Mouse (Mus musculus) liver (tissue): ENCODE measurements at regions not wholly inside any gene's neighbourhood (a gene's known extent, or its start where the extent isn't known, plus 50 kb on each side); places are given as distances from the start of the nearest gene placed in this dataset.

Source experiments
- DNase-seq: peaks from one replicate; pipeline ENCODE4 v3.0.0-alpha.2; 2020; ENCODE audit warnings: mixed read lengths

- no peak for DNase-seq
These were observed 284.4 kb upstream of the Tnp1 start for GRCm38 (mm10) chr1:73299978-73300688.

DNA sequence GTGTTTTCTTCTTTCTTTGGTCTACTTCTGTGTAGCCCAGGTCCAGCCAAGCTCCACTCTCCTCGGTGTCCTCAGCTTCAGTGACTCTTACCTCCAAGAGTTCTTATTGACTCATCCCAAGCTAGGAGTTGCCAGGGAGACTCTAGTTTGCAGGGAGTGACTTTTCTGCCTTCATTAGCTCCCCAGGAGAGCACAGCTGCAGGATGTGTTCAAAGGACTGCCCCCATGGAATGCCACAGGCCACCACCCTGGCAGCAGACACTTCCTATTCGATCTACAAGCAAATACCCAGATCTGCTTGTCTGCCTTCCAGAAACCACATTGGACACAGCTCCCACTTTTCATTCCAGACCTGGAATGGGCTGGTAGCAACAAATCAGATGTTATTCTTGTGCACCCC, 269.6 kb upstream of the Tnp1 start:
- DNase-seq: no peak

DNA sequence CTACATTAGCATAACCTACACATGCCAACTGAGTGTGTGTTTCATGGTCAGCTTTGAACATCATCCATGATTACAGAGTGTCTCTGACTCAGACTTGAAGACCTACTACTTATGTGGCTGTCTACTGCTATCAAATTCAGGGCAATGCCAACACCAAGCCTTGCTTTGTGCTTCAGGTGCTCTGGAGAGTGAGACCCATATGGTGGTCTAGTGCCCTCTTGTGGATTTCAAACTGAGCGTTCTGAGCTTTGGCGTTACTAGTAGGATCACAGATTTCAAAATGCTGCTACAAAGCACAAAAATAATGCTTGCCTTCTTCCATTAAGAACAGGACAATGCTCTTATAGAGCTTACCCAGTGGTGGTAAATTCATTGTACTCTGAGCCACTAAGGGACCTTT, 258.8 kb upstream of the Tnp1 start:
- no peak for DNase-seq

GRCm38 (mm10) chr1:73270787-73271391, 255.2 kb upstream of the Tnp1 start:
- no peak for DNase-seq

DNA sequence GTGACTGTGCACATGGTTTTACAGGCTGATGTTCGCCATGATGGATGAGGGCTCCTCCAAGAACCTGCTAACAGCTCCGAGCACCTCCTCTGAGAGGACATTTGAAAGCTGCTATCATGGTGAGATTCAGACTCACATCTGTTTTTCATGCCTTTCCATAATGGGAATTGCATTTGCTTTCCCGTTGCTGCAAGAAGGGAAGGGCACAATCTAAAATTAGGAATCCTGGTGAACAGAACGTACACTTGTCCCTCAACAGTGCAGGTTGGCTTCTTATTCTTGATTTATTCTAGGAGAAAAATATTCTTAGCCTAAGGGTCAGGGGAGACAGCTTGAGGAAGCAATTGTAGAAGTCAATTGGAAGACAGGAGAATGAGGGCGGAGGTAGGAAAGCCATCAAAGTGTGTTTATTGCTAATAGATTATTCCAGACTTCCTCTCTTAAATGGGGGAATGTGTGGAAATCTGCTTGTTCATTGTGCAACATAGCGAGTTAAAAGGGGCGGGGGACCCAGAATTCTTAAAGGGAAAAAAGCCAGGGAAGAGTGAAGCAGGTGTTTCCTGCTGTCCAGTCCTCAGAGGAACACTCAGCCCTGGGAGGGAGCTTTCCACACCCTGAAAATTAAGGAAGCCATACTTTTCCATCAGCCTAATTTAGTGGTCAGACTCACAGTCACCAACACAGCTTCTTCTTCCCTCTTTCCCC, 253.5 kb upstream of the Tnp1 start:
- no peak for DNase-seq

DNA sequence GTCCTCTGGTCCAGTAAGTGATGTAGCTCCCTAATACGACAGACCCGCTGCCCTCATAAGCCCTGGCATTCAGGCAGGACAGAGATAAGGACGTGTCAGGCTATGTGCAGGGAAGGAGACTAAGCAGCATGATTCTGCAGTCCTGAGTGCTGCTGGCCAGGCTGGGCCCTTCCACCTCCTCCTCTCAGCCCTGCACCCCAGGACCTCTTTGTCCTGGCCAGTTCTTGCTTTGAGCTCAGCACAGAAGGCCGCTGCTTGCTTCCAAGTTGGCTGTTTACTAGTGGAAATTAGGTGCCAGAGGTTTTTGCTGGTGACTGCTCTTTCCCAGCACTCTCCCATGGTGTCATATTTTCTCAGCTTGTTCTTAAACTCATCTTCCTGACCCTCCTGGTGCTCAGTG, 249.3 kb upstream of the Tnp1 start:
- no peak for DNase-seq

GRCm38 (mm10) chr1:73264245-73264644, 248.5 kb upstream of the Tnp1 start:
- DNase-seq: no peak

DNA sequence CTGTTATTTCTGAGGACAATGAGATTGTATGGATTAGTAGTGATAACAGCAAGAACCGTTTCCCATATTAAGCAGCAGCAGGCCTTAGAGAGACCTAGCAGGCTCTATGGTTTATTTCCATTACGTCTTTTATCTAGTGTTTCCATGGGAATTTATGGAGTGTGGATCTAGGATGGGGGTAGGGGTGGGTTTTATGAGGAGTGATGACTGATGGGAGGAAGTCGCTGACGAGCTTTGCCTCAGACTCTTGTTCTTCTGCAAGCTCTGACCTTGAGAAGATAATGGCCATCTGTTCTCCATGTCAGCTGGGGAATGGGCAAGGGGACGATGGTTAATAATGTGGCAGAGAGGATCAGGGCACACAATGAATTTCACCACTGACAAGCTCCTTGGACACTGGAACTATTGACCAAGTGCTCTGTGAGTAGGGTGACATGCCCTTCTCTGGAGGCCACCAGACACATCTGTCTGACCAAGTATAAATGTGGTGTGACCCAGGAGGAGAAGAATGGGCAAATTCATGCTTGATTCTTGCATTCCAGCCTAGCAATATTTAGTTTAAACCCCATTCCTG, 243.9 kb upstream of the Tnp1 start:
- no peak for DNase-seq

GRCm38 (mm10) chr1:73257263-73257662, 241.6 kb upstream of the Tnp1 start:
- no peak for DNase-seq

DNA sequence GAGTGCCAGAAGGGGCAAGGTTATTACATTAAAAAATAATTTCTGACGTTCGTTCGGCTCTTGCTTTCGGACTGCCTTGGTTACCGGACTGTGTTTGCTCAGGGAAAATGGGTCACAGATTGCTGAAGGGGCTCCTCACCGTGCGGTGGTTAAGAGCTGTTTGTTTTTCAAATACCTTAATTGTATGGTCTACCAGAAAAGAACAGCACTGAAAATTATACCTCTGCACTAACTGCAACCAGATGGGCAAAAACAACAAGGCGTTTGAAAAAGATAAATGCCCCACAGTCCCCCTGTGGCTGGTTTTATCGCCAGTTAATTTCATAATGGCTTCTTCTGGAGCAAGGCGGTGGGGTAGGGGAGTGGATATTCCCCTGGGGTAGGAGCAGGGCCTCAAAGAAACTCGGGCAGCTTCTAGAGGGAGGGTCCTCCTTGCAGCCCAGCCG, 236.2 kb upstream of the Tnp1 start:
- DNase-seq: no peak

- DNase-seq: no peak
These were observed 228.3 kb upstream of the Tnp1 start for GRCm38 (mm10) chr1:73244016-73244415.

DNA sequence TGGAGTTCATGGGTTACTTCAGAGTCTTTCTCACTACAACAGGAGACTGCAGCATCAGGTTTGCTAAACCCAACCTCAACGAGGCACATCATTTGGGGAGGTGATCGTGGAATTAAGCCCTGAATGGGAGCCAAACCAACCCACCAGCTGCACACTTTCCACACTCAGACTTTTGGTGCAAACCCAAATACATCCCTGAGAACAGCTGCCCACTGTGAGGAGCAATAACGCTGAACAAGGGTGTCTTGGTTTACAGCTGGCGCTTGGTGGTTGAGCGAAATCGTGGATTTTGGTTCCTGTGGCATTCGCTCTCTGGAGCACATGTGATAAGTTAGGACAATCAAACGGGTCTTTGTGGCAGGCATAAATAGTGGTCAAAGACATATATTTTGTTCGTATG, 226.6 kb upstream of the Tnp1 start:
- no peak for DNase-seq

DNA sequence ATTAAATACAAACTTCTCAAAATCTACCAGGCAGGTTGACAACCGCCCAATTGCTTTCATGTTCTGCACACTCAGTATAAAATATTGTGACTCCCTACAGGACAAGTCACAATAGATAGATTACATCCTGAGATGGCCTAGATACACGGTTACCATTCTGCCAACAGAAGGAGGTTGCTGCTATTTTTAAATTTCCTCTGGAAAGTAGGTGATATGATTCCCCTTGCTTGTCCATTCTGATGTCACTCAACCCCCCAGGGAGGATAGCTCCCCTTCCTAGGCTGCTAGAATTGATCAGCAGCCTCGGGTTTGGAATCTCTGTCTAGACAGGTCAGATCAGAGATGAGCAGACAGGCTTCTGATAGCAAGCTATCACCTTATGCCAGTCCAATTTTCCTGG, 221.2 kb upstream of the Tnp1 start:
- no peak for DNase-seq

DNA sequence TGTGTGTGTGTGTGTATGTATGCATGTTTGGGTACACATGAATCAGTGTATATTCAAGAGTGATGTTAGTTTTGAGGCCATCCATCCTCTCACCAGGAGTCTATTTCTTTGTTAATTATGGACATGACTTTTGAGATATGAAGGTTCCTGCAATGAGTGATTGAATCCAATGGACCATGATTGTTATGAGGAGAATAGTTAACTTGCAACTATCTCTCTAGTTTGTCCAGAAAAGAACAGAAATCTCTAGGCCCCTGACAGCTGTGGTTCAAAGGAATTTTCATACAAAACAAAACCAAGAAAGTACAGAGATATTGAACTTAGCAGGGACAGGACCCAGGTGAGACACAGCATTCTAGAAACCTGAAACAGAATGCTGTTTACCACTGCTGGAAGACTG, 217.9 kb upstream of the Tnp1 start:
- no peak for DNase-seq

GRCm38 (mm10) chr1:73233041-73233440, 217.3 kb upstream of the Tnp1 start:
- DNase-seq: no peak

GRCm38 (mm10) chr1:73230611-73231010, 214.9 kb upstream of the Tnp1 start:
- DNase-seq: no peak

- no peak for DNase-seq
These were observed 211.5 kb upstream of the Tnp1 start for GRCm38 (mm10) chr1:73227246-73227645.

- DNase-seq: no peak
These were observed 206.2 kb upstream of the Tnp1 start for GRCm38 (mm10) chr1:73221863-73222262.

GRCm38 (mm10) chr1:73214305-73214946, 198.7 kb upstream of the Tnp1 start:
- DNase-seq: no peak

DNA sequence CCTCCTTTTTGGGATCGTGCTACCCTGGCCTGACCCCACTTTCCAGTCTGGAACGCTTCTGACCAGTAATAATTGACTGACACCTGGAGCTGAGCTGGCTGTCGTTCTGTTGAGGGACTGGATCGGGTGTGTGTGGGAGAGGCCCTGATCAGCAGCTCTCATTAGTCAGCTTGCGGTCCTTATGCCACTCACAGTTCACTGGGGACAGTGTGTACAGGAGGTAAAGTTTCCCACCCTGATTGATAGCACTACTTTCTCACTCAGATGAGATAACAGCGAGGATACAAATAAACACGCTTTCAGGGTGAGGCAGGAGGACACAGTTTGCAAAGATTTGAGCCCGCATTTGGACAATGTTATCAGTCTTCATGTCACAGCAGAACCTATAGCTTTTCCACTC, 191.7 kb upstream of the Tnp1 start:
- DNase-seq: no peak

GRCm38 (mm10) chr1:73205788-73206187, 190.1 kb upstream of the Tnp1 start:
- no peak for DNase-seq

- peak; percentile 17 for DNase-seq
These were observed 184.4 kb upstream of the Tnp1 start for GRCm38 (mm10) chr1:73200112-73200511.

GRCm38 (mm10) chr1:73190832-73191231, 175.1 kb upstream of the Tnp1 start:
- DNase-seq: no peak
